Mouse (Mus musculus) layer of hippocampus, adult 9-11 months (tissue): ENCODE results near the gene Frmd4a.
"Not testable (repeated sequence)": the region's sequence is repeated elsewhere in the genome, so short reads cannot be mapped to it uniquely, and the experiment has no call there.

Experiments
- DNase-seq: peaks from one replicate; pipeline ENCODE4 v3.0.0; 2022

The Frmd4a gene

DNA sequence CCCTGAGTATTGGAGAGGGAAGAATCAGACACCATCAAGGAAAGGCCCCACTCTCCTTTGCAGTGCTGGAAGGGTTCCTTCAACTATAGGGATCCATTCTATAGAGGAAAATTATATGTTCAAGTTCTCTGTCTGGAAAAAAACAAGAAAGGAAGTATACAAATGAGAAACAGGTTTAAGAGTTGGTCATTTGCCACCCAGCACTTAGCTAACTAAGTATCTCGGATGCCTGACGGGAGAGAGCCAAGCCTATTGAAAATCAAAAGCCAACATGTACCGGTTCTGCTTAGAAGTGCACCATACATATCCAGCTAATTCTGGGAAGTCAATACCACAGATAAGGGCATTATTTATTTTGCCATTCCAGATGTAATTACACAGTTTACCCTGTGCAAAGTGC is 274.2 kb downstream of the Frmd4a start:
- no peak for DNase-seq

DNA sequence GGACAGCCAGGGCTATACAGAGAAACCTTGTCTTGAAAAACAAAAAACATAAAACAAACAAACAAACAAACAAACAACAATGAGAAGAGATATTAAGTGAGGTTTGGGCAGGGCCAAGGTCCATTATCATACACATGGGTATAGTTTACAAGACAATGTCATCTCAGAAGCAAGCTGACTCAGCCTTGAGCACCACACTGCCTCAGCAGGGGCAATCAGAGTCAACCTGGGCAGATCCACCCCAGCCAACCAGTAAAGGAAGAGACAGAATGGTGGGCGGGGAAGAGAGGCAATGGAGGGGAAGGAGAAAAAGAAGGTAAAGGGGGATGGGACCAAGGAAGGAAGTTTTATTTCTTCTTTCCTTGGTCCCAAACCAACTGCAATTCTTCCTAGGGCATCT is 276.2 kb downstream of the Frmd4a start:
- no peak for DNase-seq

DNA sequence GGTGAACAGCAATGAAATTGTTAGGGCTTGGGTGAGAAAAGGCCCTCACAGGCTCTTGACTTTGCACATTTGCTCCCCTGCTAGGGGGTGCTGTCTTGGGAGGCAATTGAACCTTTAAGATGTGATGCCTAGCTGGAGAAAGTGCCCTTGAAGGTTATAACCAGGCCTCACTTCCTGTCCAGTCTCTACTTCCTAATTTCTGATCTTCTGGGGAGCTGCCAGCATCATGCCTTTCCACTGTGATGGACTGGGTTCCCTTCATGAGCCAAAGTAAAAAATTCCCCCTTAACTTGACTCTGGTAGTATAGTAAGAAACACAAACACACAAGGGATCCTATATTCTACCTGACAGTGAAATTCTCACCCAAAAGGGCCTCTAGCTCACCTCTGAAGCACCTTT is 278.1 kb downstream of the Frmd4a start:
- no peak for DNase-seq

DNA sequence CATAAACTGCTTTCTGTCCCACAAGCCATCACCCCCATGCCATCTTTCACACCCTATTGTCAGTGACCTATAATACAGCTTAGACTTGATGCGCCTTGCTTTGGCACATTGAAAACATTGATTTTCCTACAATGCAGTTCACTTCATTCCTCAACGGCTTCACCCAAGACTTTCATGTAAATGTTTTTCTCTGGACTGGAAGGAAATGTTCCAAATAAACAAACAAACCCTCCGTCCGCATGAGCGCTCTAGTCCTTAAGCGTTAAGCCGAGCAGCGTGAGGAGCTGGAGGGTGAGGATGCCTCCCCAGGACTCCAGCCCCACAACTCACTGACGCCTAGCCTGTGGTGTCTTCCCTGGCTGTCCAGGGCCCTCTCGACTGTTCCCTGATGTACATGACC is 279.4 kb downstream of the Frmd4a start:
- DNase-seq = no peak

DNA sequence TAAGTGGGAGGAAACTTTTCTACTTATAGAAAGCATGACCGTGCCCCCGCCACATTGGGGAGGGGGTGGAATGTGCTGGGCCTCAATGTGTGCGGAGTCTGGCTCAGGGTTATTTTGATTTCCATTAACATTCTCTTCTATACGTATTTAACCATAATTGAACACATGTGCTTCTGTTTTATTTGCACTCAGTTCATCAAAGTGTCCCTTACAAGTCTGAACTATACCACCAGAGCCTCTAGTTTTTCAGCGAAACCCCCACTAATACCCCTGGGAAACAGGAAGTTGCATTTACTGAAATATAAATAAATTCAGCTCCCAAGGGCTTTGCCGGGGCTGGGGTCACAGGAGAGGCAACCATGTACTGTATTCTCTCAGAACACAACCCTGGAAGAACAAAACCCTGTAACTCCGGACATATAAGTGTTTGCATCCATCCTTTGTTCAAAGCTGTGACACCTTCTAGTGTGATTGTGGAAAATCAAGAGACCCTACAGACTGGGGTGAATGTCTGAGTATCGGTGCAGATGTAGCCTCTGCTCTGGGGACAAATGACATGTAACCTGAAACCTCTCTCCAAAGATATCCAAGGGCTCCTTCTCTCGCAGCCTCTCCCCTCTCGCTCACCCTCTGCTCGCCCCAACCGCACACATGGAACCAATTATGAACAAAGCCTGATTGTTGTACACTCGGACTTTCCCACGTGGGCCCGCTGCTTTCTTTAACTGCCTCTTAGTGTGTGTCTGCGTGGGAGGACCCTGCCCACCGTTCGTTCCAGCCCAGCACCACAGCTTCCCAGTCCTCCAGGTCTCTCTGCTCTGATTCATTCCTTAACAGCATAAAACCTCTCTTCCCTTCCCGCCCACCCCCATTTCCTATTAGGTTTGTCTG is 281.1 kb downstream of the Frmd4a start:
- no peak for DNase-seq

DNA sequence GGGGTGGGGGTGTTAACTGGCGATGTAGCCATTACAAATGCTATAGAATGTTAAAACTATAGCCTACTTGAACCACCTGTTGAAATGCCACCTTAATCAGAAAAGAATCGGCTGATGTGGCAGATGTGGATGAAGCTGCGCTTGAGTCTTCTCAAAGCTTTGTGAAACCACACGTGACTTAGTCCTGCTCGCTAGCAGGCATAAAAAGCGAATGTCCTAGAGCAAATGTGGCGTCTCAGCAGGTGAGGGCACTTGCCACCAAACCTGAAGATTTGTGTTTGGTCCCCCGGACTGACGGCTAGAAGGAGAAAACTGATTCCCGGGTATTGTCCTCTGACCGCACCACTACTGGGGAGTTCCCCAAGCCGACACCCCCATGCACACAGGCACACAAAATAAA is 282.1 kb downstream of the Frmd4a start:
- no peak for DNase-seq

DNA sequence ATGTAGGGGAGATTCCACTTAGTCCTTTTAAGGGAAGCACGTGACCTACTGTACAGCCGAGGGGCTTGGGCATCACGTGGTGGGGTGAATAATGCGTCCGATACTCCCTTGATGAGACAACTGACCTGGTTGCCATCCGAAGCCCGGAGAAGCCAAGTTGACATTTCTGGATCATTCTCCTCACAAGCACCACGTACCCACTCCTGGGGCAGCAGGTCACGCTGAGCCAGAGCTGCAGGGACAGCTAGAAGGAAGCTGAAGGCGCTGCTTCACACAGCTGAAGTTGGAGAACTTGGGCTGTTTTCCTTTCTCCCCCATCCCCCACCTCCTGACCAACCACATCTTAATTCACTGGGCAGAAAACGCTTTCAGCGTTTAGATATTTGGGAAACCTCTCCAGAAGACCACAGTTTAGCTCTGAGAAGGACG is 282.9 kb downstream of the Frmd4a start:
- DNase-seq = no peak

DNA sequence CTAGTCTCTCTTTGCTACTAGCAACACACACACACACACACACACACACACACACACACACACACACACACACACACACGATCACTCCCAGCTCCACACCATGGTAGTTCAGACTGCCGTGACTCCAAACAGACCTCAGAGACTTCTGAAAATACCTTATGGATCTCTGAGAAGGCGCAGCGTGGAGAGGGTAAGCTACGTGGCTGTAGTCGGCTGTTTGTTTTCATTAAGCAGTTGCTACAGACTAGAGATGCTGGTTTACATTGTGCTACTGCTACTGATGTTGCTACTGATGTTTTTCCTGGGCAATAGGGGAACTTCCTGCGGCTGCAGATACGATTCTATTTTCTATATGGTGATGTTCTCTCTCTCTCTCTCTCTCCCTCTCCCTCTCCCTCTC is 283.3 kb downstream of the Frmd4a start:
- DNase-seq = no peak

DNA sequence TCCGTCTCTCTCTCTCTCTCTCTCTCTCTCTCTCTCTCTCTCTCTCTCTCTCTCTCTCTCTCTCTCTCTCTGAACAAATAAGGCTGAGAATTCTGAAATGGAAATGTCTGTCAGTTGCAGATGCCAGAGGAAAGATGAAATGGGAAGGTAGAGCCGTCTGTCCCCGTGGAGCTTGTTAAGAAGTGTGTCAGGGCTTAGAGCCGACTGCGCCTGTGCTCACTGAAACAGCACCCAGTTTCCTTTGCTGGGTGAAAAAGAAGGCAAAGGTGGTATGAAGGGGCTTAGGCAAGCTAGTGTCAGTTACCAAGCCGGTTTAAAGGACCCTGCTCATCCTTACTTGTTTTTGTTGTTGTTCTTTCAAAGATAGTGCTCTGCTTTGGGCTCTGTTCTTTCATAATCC is 283.7 kb downstream of the Frmd4a start:
- DNase-seq = no peak

DNA sequence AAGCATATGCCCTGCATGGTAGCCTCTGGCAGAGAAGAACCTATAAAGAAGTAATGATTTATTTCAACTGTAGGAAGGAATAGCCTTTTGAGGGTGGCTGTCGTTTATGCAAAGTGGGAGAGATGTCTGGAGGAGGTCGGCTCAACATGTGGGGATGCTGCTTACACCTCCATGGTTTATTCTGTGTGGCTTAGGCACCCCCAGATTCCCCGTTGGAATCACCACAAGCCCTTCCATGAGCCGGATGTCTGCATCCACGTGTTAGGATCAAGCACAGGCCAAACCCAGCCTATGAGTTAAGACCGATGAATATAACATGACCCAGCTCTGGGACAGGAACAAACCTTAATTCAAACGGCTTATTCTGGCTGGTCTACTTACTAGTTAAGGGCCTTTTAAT is 284.2 kb downstream of the Frmd4a start:
- DNase-seq = no peak

DNA sequence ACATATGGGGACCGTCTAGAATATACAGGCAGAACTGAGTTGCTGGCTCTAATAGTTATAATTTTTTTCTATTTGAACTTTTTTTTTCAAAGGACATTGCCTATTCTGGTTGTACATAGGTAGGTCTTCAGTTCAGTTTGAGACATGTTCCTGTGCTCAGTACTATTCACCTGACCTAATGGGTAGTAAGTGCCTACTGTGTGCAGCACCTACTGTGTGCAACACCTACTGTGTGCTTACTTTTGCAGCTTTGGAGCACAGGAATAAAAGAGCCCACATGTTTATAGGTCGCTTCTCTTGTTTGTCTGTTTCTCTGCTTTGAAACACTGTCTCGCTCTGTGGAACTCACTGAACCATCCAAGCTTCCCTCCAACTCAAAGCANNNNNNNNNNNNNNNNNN is 284.6 kb downstream of the Frmd4a start:
- no peak for DNase-seq

DNA sequence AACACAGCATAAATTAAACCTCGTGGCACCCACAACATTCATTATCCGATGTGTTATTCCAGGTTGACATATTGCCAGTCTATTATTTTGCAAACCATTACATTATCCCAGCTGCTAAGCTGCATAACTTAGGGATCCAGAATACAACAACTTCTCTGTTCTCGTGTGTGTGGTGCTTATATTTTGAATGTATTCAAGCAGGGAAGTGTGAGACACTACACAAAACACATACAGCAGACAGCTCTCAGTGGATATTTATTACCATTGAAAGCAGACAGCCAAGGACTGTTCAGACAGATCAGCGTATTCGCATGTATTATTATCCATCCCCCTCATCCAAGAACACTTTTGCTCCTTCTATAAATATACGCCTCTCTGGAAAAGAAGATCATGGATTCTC is 289.6 kb downstream of the Frmd4a start:
- DNase-seq = peak; percentile 21

DNA sequence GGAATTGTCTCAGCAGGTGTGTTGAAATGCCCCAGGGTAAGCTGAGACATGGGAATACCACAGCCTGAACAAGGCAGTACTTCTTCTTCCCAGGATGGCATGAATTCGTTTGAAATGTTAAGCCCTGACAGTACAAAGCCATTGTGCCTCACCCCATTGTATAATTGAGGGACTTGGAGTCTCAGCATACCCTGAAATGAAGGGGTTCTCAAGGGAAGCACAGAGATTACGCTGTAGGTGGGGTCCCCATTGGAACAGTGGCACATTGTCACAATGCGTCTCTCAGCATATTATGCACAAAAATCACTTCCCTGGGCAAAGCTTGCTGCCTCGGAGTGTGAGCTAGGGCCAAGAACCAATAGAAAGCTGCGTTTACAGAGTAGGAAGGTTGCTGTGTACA is 297.0 kb downstream of the Frmd4a start:
- no peak for DNase-seq

DNA sequence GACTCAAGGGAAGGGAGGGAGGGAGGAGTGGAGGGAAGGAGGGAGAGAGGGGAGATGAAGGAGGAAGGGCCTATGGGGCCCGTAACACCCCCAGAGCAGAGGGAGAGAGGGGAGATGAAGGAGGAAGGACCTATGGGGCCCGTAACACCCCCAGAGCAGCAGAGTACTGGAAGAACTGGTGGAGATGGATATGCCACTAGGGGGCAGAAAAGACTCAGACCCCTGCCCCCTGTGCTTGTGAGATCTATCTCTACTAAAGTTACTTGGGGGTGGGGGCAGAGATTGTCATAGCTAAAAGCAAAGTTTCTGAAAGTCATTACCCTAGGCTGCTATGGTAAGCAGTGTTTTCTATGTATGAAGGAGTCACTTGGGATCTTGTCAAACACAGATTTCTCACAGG is 299.1 kb downstream of the Frmd4a start:
- peak; percentile 27 for DNase-seq

DNA sequence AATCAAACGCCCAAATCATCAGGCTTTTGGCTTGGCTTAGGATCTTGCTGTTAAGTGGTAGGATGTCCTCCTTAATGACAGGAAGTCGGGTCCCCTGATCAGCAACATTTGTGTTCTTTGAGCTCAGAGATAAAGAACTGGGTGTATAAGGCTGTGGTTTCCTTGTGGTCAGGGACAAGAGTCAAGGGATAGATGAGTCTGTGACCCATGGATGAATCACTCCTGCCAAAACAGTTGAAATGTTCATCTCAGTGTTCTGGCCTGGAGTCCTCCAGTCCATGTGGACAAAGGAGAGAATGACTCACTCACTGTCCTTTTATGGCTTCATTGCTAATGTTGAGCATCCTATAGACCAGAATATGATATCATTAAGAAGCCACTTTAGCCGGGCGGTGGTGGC is 300.6 kb downstream of the Frmd4a start:
- DNase-seq = no peak

DNA sequence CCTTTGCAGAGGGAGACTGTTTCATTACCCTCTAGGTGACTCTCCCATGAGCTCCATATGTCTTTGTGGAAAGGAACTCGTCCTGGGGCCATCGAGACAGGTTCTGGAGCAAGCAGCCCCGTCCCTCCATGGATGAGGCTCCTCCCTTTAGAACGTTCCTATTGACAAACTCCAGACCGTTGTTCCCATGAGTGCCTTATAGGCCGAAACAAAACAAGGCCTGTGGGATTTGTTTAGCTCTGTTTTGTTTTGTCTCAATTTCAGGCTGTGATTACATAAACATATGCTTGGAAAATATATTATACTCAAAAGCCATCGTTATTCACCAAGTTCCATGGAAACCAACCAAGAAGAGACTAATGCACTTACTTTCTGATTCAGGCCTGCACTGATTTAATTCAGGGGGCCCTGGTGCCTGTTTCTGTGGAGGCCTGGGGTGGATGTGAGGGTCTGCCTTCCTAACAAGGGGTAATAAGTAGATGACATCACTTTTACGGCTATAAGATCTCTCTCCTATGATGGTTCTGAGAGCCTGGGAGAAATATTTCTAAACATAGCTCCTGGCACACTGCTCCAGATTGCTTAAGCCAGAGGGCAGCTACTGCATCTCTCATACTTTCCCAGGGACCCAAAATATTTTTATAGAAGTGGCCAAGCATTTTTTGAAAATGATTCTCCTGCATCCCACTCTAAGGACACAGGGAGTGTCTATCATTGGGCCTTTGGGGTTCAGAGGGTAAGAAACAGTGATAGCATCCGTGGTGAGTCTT is 308.9 kb downstream of the Frmd4a start:
- DNase-seq = no peak

DNA sequence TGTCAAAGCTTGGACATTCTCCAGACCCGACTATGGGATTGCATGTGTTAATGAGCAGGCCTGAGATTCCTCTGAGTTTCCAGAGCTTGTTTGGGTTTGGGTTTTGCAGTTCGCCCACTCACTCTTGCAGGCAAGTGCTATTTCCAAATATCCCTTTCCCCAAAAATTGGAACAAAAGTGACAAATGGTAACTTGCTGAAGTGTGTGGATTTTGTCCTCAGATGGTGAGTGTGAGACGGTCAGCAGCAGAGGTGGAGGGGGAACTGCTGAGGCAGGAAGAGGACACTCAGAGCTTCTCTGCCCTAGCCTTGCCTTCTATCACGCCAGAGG is 309.5 kb downstream of the Frmd4a start:
- DNase-seq = peak; percentile 16

DNA sequence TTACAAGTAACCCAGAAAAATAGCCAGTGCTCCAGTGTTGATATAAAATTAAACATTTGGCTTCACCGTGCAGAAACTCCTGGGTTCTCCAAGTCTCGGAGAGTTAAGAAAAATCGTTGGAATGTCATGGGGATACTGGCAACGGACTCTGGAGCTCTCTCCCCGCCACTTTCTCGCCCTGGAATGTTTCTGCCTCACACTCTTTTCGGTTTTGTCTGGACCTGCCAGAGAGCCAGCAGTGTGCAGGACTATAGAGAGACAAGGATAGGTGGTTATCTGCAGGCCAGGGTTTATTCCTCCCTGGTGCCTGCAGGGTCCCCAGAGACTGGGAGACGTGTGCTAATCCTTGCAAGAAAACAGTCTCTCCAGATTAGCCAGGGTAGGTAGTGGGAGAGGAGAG is 314.9 kb downstream of the Frmd4a start:
- DNase-seq = no peak

DNA sequence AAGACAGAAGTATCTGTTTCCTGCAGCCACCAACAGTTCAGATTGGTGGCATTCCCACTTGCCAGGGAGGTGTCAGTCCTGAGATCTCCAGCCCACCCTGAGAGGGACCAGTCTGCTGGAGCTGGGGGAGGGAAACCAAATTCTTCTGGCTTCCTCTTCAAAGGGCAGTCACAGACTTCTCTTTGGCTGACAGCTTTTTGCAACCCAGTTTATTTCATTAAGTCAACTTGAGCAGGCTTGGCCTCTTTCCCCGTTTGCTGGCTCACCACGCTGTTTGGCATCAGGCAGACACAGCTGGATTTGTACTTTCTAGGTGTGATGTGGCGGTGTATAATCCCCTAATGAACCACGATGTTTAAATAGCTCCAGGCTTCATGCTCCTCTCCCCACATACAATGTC is 316.7 kb downstream of the Frmd4a start:
- no peak for DNase-seq

DNA sequence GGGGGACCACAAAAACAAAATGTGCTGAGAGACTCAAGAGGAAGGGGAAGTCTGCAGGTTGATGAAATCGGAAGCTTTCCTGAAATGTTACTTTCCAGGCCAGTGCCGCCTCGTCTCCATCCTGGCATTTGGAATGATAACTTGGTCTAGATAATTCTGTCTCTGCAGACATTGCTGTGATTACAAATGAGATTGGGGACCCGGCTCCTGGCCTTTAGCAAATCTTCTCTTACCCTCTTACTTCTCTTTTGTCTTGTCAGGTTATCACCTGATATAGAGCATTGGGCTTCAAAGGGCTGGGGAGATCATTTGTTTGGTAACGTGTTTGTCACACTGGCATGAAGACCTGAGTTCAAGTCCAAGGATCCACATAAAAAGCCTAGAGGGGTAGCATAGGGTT is 317.4 kb downstream of the Frmd4a start:
- no peak for DNase-seq

DNA sequence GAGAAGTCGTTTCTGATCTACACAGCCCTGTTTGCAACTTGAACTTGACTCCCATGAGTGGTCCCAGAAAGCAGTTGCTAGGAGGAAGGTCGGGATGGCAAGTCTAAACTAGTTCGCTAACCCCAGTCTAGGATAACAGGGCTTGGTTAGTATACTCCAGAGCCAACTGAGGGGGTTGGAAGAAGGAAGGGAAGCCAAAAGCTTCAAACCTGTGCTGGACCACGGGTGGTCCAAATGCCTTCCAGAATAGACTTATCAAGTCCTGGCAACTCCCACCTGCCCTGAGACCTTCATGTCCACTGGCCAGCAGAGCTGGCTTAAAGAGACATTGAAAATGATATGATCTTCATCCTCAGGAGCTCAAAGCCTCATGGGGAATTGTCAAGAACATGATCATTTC is 318.4 kb downstream of the Frmd4a start:
- no peak for DNase-seq

DNA sequence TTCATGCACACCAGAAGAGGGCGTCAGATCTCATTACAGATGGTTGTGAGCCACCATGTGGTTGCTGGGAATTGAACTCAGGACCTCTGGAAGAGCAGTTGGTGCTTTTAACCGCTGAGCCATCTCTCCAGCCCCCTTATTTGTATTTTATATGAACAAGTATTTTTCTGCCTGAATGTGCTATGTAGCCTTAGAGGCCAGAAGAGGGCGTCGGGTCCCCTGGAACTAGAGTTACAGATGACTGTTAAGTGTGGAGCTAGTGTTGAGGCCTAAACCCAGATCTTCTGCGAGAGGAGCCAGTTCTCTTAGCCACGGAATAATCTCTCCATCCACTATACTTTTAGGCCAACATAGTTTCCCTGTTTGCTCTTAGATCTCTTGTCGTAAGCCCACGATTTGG is 320.8 kb downstream of the Frmd4a start:
- not testable (repeated sequence) for DNase-seq

DNA sequence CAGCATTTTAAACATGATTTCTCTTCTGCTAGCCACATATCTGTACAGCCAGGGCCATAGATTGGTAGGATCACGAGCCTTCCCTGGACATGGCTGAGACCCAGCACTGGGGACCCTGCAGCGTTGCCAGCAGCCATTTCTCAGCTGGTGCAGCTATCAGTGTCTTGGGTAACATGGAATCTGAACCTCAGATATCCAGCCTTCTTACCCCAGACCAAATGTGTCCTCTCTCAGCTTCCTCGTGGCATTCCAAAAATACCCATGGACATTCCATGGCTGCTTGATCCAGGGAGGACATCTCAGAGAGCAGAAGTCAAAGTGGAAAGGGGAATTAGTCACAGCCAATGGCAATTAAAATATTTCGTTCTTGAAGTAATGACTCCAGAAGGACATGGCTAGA is 321.6 kb downstream of the Frmd4a start:
- no peak for DNase-seq

DNA sequence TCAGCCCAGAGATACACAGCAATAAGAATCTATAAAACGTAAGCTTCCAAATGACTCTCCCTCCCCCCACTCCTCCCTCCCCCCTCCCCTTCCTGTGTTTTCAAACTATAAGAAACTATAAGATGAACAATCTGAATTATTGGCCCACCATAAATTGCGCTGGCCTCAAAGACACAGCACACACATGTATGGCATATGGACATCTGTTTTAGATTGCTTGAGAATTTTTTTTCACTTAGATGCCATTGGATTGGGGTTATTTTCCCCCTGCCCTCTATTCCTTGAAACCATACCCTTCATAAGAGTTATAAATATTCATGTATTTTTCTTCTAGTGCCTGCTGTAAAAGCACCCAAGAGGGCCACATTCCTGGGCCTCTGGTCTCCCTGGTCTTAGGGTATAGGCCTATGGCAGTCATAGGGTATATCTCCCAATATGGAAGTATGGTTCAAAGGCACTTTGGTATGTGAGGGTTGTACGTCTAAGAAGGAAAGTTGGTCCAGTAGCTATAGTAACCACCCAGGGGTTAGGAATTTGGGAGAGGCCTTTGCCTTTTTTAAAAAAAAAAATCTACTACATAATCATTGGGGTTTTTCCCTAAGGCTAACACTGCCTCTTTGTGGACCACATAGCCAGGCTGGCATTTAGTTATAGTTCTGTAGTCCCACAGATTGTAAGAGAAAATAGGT is 322.2 kb downstream of the Frmd4a start:
- no peak for DNase-seq
